Mouse (Mus musculus): ENCODE results near the gene Smyd2.
A peak's percentile ranks its signal among the peaks of the same experiment; 100 is the strongest.

The Smyd2 gene

DNA sequence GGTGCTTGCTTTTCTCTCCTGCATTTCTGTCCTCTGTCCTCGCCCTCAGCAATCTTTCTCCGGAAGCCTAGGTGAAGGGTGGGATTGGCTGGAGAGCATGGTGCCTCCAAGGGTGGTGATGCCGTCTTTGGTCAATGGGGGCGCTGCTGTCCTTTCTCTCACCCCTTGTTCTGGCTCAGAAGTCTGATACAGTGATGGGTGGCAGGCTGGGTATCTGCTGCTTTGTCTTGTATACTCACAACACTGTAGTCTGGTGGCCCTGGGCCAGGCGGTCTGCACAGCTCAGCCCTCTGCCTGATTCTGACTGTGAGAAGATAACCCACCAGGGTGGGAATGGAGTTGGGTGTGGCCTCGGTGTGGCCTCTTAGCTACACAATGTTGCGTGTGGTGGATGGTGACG lies 51.6 kb downstream of the Smyd2 start:
- DNase-seq, result no peak

GRCm38 (mm10) chr1:189869651-189870270 lies 52.4 kb downstream of the Smyd2 start:
- peak; percentile 45 for DNase-seq

- DNase-seq, result peak; percentile 40
These were observed 54.1 kb downstream of the Smyd2 start for GRCm38 (mm10) chr1:189868036-189868435.

- peak; percentile 70 for DNase-seq
These were observed 54.7 kb downstream of the Smyd2 start for GRCm38 (mm10) chr1:189867497-189867896.

- DNase-seq, result no peak
These were observed 55.1 kb downstream of the Smyd2 start for GRCm38 (mm10) chr1:189867034-189867433.

DNA sequence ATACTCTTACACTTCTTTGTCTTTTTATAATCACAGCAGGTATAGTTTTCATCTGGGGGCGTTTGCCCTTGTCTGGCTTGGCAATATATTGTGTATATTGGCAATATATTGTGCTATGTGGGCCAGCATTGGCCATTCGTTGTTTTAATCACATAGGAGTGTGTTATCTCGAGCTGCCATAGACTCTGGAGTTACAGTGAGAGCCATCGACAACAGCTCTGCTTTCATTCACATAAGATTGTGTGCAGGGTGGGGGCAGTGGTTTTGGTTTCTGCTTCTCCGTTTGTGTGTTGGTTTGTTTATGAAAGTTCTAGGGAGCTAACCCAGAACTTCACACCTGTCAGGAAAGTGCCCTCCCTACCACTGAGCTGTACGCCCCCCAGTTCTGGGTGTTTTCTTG lies 55.5 kb downstream of the Smyd2 start:
- no peak for DNase-seq

DNA sequence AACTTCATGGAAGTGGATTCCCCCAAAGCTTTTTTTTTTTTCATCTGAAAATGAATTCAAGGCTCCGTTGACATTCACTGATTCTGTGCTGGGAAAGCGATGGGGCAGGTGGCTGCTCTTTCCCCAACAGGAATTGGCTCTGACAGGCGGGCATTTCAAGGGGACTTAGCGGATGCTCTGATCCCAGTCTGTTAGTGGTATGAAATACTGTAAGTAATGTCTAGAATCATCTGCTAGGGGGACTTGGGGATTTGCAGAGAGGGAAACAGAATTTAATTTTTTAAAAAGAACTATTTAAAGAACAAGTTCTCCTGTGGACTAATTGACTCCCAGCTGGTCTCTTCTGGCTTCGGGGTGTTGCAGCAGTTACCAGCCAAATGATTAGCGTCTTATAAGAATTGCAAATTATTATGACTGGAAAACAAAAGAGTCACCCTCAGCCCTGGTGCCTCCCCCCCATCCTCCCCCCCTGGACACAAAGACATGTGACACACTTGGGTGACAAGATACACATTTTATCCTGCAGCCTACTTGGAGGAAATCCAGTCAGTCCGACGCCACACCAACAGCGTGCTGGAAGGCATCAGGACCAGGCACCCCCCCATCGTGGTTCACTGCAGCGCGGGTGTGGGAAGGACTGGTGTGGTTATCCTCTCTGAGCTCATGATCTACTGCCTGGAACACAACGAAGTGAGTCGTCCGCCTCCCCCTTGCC lies 57.2 kb downstream of the Smyd2 start:
- DNase-seq, result no peak

DNA sequence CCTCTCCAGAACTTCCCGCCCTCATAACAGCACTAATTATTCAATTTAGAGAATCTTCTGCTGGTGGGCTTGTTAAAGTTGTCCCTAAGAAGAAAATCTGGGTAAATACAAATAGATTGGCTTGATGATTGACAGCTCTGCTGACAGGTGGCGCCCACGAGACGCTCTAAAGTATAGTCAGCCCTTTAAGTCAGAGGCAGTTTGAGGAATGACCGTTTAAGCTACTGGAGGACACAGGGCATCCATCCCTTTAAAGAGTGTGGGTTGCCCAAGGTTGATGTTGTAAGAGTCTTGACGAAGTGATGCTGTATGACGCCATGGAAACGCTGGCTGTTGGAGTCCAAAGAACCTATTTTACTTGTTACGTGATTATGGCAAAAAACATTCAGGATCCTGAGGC lies 57.9 kb downstream of the Smyd2 start:
- DNase-seq, result no peak

GRCm38 (mm10) chr1:189863727-189864126 lies 58.4 kb downstream of the Smyd2 start:
- DNase-seq, result no peak

GRCm38 (mm10) chr1:189860942-189861315 lies 61.2 kb downstream of the Smyd2 start:
- DNase-seq, result no peak

DNA sequence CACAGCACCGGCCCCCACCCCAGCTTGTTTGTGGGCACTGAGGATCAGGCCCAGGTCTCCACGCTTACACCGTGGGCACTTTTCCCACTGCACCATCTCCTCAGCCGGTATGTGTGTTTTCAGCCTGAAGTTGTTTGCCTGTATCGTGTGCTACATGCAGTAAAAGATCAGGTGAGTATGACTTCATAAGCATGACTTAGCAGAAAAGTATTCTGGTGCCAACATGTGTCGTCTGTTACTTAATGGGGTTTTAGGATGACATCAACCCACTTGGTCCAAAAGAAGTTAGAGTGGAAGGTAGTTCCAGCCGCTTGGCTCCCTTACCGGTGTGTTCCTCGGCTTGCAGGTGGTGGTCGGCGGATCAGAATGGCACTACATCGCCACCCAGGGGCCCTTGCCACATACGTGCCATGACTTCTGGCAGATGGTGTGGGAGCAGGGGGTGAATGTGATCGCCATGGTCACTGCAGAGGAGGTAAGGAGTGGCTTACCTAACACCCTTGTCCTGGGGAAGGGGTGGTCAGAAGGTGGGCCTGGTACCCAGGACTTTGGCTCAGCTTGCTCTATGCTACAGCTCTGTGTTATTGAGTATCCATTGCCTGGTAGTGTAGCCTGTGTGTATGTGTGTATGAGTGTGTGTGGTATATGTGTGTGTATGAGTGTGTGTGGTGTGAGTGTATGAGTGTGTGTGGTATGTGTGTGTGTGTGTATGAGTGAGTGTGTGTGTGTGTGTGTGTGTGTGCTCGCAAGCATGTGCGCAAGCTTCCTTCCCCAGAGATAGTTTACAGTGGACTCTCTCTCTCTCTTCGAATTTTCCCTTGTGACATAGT lies 61.8 kb downstream of the Smyd2 start:
- peak; percentile 50 for DNase-seq

- DNase-seq, result no peak
These were observed 63.8 kb downstream of the Smyd2 start for GRCm38 (mm10) chr1:189858377-189858776.

DNA sequence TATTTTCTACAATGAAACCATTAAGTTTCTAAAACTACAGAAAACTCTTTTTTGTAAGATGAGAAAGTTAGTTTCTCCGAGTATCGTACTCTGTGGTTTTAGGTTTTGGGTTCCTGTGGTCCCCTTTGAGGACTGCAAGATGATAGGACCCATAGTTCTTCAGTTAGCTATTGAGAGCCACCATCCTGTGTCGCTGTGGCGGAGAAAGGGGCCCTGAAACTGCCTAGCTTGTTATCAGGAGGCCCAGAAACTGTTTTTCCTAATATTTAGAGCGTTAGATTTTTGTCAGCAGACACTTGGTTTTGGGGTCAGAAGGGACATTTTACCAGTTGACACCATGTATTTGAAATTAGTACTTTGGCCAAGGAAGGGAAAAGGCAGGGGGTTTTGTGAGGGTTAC lies 66.4 kb downstream of the Smyd2 start:
- no peak for DNase-seq

- no peak for DNase-seq
These were observed 67.5 kb downstream of the Smyd2 start for GRCm38 (mm10) chr1:189854646-189855045.

- no peak for DNase-seq
These were observed 69.7 kb downstream of the Smyd2 start for GRCm38 (mm10) chr1:189852456-189852855.

DNA sequence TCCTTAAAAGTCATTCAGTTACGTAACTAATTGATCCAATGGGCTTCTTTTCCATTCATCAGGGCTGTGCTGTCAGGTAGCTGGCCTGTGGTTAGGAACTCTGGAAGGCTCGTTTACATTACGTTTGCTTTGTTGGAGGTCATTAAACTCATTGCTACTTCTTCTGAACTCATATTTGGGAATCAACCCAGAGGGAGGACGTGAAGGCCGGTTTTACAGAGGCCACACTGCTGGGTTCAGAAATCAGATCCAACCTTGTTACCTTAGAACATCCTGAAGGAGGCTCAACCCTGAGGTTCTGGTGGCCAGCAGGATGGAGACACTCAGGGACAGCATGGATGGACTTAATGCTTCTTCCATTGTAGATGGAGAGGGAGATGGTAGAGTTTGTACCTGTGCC lies 70.1 kb downstream of the Smyd2 start:
- no peak for DNase-seq

DNA sequence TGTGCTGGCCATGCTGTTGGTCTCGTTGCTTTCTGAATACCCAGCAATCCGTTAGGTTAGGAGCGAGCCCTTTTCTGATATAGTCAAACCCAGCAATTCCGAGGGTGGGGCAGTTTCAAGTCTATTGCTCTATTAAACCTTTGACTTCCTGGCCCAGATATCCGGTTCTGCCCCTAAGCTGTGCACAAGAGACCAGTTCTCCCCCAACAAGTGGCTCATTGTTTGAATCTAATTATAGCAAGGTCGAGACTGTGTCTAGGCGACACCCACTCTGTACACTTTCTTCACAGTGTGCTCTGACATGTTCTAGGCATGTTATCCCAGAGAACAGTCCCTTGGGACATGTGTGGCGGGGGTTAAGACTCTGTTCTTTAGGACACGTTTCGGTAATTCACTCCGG lies 72.6 kb downstream of the Smyd2 start:
- no peak for DNase-seq

GRCm38 (mm10) chr1:189846319-189846718 lies 75.8 kb downstream of the Smyd2 start:
- no peak for DNase-seq

DNA sequence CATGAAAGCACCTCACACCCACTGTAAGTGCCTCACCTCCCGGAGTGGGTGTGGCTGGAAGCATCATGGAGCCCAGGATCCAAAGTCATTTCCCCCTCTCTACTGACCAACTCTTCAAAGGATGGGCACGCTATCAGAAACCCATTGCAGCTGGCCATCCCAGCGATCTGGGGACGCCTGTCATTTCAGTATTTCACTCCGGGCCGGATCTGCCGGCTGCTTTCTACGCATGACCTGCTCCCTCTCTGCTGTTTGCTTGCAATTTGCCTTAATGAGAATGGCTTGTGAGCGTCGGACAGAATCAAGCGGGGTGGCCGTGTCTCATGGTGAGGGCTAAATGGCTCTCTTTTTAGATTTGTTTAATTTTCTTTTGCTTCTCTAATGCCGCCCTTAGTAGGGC lies 88.0 kb downstream of the Smyd2 start:
- DNase-seq, result no peak

DNA sequence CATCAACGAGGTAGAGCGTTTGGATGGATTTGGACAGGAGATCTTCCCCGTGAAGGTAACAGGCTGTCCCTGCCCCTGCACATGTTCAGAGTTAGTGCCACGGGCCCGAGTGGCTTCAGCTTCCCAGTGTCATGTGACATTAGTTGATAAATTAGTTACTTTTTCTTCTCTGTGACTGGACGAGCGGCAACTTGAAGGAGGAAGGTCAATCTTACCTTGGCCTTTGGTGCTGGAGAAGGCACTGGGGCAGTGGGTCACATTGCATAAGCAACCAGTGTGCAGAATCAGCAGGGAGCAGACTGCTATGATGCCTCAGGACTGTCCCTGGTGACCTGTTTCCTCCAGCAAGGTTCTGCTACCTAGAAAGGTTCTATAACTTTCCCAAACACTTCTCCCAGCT lies 88.8 kb downstream of the Smyd2 start:
- DNase-seq, result no peak

DNA sequence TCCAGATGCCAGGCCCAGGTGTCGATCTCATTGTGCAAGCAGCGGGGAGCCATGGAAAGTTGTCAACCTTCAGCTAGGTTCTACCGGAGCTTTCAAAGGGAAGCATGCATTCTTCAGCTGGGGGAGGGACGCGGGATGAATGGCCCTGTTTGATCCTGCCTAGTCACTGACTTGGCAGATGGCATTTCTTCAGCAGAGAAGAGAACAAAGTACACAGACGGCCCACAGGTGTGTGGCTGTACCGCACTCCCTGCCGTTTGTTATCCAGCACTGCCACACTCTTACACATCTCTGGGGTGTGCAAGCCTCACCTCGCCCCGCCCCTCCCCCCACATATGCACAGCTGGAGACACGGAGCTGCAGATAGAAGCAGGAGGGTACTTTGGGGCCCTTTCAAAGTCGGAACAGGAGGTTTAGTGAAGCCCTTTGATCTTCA lies 91.3 kb downstream of the Smyd2 start:
- DNase-seq, result peak; percentile 37

All from kidney, postnatal 10 days (tissue).